Mouse (Mus musculus): ENCODE data around the gene Utp11.

Utp11 gene

DNA sequence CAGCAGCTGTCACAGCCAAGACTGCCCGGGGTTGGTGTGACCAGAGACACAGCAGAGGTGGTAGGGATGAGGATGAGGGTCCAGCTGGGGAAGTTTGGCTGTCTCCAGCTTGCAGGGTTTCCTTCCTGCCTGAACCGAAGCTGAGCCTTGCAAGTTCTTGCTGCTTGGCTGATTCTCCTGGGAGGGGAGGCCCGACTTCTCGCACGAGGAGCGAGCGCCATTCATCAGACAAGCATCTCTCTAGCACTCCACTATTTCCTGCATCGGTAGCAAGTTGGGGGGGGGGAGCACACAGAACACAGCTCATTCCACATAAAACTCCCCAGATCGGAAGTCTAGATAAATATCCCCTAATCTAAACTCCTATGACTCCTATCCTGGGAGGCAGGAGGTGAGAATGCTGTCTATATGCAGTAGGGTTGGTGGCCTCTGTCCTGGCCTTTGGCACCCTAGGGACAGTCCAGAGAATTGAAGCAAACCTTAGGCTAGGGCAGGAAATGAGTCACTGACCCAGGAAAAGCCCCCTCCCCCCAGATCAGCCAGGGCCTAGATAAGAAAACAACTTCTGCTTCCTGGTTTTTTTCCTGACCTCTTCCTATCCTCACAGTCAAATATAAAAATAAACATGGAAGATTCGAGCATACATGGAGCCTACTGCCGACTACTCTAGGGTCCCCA is 11.5 kb upstream of the Utp11 start:
- DNase-seq (ENCODE audit: low spot score) = no peak

DNA sequence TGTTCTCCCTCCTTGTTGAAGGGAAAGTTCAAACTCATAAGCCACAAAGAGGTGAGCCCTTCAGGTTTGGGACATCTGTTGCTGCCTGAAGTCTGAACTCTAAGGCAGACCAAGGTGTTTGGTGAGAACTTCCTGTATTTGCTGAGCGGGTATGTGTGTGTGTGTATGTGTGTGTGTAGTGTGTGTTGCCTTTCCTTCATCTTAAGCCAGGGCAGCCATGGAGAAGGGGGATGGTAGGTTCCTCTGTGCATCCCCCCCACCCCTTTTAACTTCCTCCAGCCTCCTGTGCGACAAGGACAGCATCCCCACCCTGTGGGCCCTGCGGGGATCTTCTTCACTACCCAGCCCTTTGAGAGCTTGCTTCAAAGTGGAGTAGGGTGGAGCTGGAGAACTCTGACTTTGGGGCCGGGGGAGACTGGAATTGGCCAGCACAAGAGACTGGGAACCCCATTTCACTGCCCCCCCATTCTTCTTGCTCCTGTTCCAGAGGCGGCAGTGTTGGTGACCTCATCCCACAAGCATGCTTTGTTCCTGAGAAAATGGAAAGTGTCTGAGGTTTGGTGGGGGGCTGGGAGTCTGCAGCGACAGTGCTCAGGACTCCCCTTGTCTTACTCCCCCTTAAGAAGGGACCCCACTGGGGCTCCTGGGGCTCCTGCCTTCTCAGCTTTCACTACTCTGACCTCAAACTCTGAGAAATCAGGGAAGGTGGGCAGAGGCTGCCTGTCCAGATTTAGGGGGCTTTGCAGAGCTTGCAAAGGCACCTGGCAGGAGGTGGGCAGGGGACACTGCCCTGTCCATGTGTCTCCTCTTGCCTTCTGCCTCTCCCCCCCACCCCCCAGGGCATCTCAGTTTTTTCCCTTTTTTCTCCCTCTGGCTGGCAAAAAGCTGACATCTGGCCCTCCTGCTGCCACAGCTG is 10.7 kb upstream of the Utp11 start:
- DNase-seq (ENCODE audit: low spot score) = no peak

DNA sequence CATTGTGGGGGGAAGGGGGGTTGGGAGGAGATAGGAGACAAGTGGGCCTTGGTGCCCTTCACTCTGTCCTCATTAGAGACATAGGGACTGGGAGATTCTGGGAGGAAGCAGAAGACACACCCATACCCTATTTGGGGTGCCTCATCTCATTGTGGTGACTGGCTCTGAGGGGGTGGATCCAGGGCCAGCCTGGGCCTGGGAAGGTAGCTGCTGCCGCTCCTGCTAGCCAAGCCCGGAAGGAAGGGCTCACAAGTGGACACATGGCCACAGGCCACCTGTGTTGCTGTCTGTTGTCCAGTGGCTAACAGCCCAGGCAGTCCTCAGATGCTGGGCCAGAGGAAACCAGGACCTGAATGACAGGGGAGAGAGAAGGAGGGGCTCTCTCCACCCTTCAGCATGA is 10.0 kb upstream of the Utp11 start:
- DNase-seq (ENCODE audit: low spot score) = no peak

DNA sequence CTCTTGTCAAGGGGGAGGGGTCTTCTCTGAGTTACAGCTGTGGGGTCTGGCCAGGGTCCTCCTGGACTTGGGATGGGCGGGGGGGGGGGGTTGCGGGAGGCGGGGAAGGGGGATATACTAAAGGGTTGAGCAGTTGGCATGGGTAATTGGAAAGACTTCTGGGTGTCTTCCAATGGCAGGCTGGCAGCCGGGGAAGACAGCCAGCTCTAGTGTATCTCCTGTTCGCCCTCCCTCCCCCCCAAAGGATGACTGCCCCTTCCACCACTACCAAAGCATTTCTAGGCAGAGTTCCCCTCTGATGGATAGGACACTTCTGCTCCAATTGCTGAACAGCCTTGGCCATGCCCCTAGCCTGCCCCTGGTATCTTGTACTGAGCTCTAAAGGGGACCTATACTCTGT is 8.5 kb upstream of the Utp11 start:
- no peak for DNase-seq (ENCODE audit: low spot score)

DNA sequence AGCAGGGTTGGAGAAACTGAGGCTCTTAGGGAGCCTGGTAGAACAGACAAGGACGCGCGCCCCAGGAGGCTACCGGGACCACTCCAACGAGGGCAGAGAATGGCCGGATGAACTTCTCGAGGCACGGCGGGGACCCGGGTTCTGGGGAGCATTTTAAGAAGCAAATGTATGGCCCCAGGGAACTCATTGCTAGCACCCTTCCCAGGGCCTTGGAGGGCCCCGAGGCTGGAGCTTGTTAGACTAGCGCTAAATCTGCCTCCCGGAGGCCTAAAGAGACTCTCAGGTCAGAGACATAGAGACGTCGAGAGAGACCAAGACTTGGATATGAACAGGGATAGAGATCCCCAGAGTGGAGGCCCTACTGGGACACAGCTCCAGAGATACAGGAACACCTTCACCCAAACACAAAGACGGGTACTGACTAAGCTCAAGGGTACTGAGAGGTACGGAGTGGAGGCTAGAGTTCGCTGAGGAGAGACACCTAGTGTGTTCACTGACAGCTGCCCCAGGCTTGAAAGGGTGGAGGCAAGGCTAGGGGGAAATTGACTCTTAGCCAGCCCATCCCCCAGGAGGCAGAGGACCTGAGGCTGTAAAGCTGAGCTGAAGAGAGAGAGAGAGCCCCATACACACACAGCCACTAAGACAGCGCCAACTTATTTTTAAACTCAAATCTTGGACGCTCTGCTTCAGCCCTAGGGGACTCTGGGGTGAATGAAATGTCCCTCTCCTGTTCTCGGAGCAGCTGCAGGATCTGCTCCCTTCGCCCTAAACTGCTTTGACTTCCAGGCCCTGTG is 7.8 kb upstream of the Utp11 start:
- DNase-seq (ENCODE audit: low spot score) = no peak

DNA sequence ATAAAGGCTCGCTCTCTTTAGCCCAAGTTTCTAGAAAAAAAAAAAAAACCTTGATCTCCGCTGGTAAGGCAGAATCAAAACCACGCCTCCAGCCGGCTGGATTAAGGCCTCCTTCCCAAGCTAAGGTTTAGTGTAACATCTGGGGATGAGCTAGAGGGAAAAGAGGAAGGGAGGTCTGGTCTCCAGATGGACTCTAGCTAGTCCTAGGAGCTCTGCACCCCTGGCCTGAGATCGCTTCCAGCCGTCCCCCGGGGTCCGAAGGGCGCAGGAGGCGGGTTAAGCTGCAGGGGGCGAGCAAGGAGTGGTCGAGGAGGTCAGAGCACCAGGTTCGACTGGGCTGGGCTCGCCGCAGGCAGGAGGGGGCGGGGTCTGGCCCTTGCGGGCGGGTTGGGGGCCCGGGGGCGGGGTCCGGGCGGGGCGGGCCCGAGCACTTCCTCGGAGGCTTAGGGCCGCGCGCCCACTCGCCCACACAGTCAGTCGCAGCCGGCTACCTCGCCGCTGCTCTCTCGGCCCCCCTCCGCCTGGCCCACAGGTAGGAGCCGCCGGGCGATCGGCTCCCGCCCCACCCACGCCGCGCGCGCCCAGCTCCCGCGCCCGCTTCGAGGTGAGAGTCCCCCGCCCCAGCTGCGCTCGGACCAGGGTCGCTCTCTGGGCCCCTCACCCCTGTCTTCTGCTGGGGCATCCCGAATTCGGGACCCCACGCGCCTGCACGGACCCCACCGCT is 7.0 kb upstream of the Utp11 start, which contains the start of gene Fhl3:
Gene Fhl3, plus strand, starts transcription at position 454 of the 724 bp plus-strand sequence.
- no peak for DNase-seq (ENCODE audit: low spot score)

DNA sequence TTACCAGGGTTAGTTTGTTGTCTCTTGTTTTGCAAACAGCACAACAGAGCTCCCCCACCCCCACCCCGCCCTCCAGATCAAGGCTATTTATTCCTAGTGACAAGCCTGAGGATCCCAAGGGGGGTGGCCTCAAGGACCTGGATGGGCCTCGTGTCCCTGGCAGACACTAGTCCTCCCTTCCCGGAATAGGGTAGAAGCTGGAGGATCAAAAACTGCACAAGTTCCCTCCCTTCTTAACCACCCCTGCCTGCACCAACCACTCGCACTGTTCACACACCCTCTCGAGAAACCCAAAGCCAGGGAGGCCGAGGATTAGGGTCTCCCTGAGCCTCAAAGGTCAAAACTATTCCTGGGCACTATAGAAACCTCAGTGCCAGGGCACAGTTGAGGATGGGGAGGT is 6.4 kb upstream of the Utp11 start:
- DNase-seq (ENCODE audit: low spot score) = no peak

DNA sequence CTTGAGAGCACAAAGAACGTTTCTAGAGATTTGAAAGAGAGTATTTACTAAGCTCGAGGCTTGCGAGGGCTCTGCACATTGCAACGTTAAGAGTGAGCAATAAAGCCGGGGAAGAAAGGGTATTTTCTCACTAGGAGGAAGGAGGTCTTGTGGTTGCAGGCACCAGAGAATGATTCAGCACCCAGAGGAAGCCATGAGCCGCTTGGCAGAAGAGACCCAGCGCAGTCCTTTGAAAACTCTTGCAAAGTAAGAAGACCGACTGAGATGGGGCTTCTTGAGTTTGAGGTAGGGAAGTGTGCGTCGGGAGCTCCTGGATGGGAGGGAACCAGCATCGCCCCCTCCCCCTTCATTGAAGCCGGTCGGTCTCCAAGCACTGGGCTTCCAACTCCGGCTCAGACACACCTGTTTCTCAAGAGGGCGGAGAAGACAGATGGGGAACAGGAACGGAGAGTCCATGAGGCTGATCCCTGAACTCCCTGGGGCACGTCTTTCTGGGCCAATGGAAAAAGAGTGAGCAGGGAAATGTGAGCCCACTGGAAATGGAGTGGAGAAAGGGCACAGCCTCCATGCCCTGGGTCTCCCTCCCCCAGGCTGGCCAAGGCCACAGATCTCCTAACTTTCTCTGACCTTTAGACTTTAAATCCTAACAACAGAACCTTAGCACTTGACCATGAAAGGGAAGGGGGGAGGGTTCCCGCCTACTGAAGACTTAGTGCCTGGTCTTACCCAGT is 2.6 kb upstream of the Utp11 start:
- DNase-seq (ENCODE audit: low spot score) = no peak

DNA sequence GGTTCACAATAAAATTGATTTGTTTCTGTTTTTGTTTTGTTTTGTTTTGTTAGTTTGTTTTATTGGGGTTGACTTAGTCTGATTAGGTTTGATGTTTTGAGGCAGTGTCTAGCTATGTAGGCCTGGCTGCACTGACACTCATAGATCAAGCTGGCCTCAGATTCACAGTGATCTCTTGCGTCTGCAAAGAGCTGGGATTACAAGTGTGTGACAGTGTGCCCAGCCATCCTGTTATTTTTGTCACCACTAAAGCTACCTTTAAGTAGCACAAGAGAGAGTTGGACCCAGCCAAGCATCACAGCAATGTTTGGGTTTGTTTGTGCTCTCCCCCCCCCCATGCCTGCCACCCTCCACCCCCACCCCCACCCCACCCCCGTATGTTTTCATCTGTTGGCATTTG is 1.2 kb upstream of the Utp11 start:
- no peak for DNase-seq (ENCODE audit: low spot score)

DNA sequence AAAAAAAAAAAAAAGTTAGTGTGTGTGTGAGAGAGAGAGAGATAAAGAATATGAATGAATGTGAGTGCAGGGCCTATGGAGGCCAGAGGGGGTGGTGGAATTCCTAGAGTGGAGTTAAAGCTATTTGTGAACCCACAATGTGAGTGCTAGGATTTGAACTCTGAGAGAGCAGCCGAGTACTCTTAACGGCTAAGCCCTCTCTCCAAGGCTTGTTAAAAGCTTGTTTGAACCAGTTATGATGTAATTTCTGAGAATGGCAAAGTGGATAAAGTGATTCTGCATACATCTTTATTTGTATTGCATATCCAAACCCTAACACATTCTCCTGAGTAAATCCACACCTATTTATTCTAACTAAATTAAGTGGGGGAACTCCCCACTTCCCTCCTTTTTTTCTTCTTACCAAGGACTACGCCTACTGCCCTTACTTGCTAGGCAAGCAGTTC is 961 bp downstream of the Utp11 start:
- no peak for DNase-seq (ENCODE audit: low spot score)

DNA sequence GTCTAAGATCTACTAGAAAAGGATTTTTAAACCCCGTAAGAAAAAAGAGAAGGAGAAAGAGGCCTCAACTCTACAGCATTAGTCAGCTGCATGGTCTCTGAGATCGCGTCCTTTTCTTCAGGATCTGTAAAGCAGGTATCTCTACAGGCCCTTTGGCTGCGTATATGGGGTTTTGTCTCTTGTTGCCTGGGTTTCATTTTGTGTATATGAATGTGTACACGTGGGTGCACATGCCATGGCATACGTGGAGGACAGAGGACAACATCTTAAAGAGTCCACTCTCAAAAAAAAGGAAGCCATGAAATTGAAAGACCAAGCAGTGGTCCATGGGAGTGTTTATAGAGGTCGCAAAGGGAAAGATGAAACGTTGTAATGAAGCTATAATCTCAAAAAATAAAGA is 1.9 kb downstream of the Utp11 start:
- no peak for DNase-seq (ENCODE audit: low spot score)

DNA sequence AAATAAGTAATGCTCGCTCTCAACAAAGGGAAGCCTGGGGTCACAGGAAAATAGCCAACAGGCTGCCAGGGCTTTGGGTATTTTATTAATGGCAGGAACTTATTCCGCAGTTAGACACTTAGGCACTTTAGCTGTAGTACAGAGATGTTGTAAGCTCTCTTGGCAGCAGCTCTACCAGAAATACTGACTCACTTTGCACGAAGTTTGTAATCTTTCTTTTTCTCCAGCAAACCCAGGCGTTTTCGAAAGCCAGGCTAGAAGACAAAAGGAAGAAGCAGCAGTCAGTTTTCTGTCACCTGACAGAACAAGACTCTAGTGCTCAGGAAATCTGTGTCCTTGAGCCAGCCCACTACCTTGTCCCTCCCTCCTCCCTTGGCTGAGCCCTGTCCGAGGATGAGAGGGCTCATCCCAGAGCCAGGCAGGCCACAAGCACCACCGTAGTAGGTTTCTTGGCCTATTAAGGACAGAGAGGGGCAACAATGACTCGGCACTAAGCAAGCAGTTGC is 7.5 kb downstream of the Utp11 start:
- no peak for DNase-seq (ENCODE audit: low spot score)

DNA sequence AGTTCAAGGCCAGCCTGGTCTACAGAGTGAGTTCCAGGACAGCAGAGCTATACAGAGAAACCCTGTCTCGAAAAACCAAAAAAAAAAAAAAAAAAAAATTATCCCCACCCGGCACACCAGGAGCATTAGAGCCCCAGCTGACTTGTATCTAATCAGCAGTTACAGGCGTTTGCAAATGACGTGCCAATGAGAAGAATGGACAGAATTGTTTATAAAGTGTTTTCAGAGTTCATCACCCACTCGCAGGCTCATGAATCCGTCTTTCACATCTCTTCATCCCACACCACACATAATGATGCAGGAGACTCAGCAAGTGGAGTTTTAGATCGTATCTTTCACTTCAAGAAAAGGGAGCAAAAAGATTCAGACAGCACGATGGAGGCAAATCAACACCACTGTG is 7.9 kb downstream of the Utp11 start:
- no peak for DNase-seq (ENCODE audit: low spot score)

DNA sequence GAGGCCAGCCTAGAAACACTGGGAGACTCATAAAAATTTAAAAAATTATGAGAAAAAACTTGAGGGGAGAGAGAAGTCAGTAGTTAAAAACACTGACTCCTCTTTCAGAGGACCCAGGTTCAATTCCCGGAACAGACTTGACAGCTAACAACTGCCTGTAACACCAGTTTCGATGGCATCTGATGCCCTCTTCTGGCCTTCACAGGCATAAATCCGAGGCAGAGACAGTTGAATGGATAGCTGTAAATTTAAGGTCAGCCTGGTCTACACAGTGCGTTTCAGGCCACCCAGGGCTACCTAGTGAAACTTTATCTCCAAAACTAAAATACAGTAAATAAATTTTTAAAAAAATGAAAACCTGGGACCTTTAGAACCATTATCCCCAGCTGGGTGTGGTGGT is 8.4 kb downstream of the Utp11 start:
- DNase-seq (ENCODE audit: low spot score) = no peak

DNA sequence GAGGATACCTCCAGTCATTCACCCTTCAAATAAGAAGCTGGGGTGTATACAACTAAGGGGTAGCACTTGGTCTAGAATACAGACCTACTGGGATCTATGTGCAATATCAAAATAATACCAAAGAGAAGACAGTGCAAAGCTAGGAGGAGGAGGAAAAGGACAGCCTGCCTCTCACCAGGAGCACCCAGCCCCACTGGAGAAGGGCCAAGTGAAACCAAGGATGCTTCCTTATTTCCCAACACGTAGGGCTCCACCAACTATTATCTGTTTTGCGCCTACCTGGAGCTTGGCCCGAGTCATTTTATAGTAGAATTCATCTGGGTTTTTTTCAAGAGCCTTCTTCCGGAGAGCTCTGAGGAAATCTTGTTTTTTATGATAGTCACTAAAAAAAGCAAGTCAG is 9.9 kb downstream of the Utp11 start:
- no peak for DNase-seq (ENCODE audit: low spot score)

DNA sequence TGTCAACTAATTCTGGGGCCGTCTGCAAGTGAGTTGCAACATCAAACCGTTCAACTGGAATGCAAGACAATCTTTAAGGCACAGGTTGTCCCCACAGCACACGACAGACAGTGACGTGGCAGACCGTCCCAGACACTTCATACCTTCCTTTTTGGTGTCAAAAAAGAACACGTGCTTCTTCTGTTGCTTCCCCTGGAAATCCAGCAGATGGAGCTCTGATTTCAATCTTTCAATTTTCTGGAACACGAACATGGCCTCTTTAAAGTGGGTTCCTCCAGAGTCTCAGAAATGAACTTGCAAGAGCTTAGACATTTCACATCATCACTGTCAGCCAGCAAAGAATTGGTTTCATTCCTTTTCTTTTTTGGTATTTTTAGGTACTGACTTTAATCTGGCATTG is 11.1 kb downstream of the Utp11 start:
- DNase-seq (ENCODE audit: low spot score) = no peak

DNA sequence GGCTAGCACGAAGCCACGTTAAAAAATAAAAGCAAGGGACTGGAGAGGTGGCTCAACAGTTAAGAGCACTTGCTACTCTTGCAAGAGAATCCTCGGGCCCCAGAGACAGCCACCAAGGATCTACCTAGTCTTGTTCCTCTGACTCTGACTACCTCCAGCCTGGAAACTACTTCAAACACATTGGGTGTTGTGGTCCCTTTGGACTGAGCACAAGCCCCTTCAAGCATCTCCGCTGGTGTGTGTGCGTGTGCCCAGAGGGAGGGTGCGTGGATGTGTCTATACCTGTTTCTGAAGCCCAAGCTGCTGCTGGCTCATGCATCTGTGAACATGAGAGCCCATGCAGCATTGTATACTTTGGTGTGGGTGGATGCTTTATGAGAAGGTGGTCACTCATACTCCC is 17.4 kb downstream of the Utp11 start:
- DNase-seq (ENCODE audit: low spot score) = no peak

DNA sequence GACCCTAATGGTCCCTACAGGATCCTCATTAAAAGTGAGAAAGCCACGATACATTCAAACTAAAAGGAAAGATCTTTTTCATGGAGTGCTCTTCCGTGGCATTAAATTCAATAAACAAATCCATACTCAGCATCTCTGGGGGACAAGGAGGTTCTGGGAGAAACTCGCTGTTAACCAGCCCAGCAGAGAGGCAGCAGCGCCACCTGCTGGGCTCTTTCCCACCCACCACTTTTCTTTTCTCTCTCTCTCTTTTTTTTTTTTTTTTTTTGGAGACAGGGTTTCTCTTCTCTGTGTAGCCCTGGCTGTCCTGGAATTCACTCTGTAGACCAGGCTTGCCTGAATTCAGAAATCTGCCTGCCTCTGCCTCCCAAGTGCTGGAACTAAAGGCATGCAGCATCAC is 18.4 kb downstream of the Utp11 start:
- no peak for DNase-seq (ENCODE audit: low spot score)

DNA sequence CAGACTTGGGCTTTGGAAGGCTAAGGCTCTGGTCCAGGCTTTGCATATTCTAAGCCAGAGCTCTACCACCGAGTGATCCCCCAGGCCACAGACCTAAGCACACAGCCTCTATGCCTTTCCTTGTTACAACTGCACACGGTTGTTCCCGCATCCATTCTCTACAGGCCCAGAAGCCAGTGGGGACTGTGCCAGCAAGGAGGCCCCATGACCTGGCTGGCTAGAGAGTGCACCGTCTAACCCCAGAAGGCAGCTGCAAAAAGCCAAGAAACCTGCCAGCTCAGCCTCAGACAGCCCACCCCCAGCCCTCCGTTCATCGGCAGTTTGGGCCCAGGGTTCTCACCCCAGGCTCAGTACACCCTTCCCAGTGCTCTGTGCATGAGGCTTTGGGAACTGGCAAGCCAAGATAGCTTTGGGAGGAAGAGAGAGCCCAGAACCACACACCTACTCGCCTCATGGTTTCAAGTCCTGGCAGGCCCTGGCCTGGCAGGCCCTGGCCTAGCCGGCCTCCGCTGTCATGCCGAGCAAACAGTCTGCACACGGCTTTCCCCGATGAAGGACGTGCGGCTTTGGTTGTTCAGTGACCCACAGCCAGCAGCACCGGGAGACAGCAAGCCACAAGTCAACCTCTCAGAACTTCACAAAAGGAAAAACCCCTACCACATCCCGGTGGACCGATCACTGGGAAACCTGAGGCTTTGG is 18.9 kb downstream of the Utp11 start:
- DNase-seq (ENCODE audit: low spot score) = no peak
